Mouse (Mus musculus): ENCODE measurements around the gene Tmem8b. TPM values are rescaled to one million over a fixed set of nuclear protein-coding genes. Genes with fewer than 3 reads are reported as not detected.

Gene Tmem8b
- polyA plus RNA-seq, 1 experiment from 2014 or later, result 13.7 TPM

DNA sequence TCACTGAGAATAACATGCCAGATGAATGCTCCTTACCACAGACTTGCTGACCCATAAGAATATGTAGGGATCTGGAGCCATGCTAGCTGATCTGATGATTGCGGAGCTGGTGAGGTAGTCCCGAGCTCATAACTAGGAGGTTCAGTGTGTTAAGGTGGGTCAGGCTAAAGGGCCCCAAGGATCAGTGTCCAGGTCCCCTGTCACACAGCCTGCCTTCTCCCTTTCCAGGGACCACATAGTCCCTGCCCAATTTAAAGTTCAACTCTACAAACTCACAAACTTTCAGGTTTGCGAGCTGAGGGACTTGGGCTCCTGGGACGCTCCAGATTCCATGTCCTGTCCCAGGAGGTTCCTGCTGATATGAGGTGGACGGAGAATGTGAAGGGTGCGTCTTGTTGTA, 31.9 kb downstream of the Tmem8b start, which contains the start of gene Olfr70:
TSS of gene Olfr70 (minus strand) at position 101 of the 400 bp plus-strand sequence.
- no peak for ATAC-seq (ENCODE audit: low FRiP score)
- Histone ChIP-seq H3K27ac (no peak within 1 kb of the TSS), H3K27me3 (no peaks in the 10 kb centered on the region), H3K4me1 (no peaks in the 10 kb centered on the region), H3K9me3 (replicated peaks) (no peaks in the 10 kb centered on the region), H3K4me2 (replicated peaks) (no peak within 1 kb of the TSS), H3K36me3 (no peaks in the 10 kb centered on the region), H3K9ac (no peak within 1 kb of the TSS), H3K4me3 (no peak within 1 kb of the TSS)
- WGBS, result 94% methylated on average over 6 of the region's 6 CpGs

GRCm38 (mm10) chr4:43703439-43703838, 34.7 kb downstream of the Tmem8b start:
- 77% methylated on average over 6 of the region's 6 CpGs for WGBS
- no peak overlapping the region for H3K27ac ChIP-seq
- no peak overlapping the region for H3K9ac ChIP-seq
- no peaks in the 10 kb centered on the region for H3K36me3 ChIP-seq
- H3K4me3 ChIP-seq, result no peak overlapping the region
- ATAC-seq (ENCODE audit: low FRiP score), result no peak
- no peaks in the 10 kb centered on the region for H3K4me1 ChIP-seq
- H3K4me2 ChIP-seq (replicated peaks), result no peak overlapping the region
- no peaks in the 10 kb centered on the region for H3K27me3 ChIP-seq
- no peaks in the 10 kb centered on the region for H3K9me3 ChIP-seq (replicated peaks)

GRCm38 (mm10) chr4:43703851-43704250, 35.1 kb downstream of the Tmem8b start:
- H3K9ac ChIP-seq, result no peak overlapping the region
- no peaks in the 10 kb centered on the region for H3K27me3 ChIP-seq
- H3K4me1 ChIP-seq, result no peaks in the 10 kb centered on the region
- WGBS, result 81% methylated on average over 8 of the region's 8 CpGs
- no peak overlapping the region for H3K4me2 ChIP-seq (replicated peaks)
- H3K9me3 ChIP-seq (replicated peaks), result no peaks in the 10 kb centered on the region
- H3K4me3 ChIP-seq, result no peak overlapping the region
- H3K36me3 ChIP-seq, result no peaks in the 10 kb centered on the region
- H3K27ac ChIP-seq, result no peak overlapping the region
- no peak for ATAC-seq (ENCODE audit: low FRiP score)

DNA sequence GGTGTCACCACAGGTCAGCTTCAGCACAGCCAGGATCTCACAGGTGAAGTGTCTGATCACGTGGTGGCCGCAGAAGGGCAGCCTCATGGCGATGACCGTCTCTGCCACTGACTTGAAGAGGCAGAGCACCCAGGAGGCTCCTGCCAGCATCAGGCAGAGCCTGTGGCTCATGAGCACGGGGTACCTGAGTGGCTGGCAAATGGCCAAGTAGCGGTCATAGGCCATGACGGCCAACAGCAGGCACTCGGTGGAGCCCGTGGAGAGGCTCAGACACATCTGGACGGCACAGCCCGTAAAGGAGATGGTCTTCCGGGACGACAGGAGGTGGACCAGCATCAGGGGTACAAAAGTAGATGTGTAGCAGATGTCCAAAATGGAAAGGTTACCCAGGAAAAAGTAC, 37.2 kb downstream of the Tmem8b start:
- Histone ChIP-seq H3K9me3 (replicated peaks) (no peaks in the 10 kb centered on the region), H3K27me3 (no peaks in the 10 kb centered on the region), H3K9ac (no peak overlapping the region), H3K27ac (no peak overlapping the region), H3K4me1 (no peaks in the 10 kb centered on the region), H3K36me3 (no peaks in the 10 kb centered on the region), H3K4me3 (no peak overlapping the region), H3K4me2 (replicated peaks) (no peak overlapping the region)
- no peak for ATAC-seq (ENCODE audit: low FRiP score)
- WGBS, result 85% methylated on average over 13 of the region's 13 CpGs

GRCm38 (mm10) chr4:43709869-43710268, 41.1 kb downstream of the Tmem8b start, which contains the start of gene Olfr71:
Gene Olfr71 (minus strand): TSS chr4:43710255.
- 78% methylated on average over 6 of the region's 6 CpGs for WGBS
- Histone ChIP-seq H3K4me3 (no peak within 1 kb of the TSS), H3K4me1 (no peaks in the 10 kb centered on the region), H3K9ac (no peak within 1 kb of the TSS), H3K9me3 (replicated peaks) (no peaks in the 10 kb centered on the region), H3K4me2 (replicated peaks) (no peak within 1 kb of the TSS), H3K27me3 (no peaks in the 10 kb centered on the region), H3K36me3 (no peaks in the 10 kb centered on the region), H3K27ac (no peak within 1 kb of the TSS)
- no peak for ATAC-seq (ENCODE audit: low FRiP score)

- ATAC-seq (ENCODE audit: low FRiP score), result no peak
- WGBS, result 3% methylated on average over 2 of the region's 2 CpGs
These were observed 43.0 kb downstream of the Tmem8b start for GRCm38 (mm10) chr4:43711821-43712220.

GRCm38 (mm10) chr4:43713652-43714219, 45.0 kb downstream of the Tmem8b start:
- WGBS, result 41% methylated on average over 7 of the region's 7 CpGs
- Histone ChIP-seq H3K4me2 (replicated peaks) (no peak overlapping the region), H3K27ac (no peak overlapping the region), H3K9ac (no peak overlapping the region), H3K4me1 (no peaks in the 10 kb centered on the region), H3K4me3 (no peak overlapping the region), H3K27me3 (no peaks in the 10 kb centered on the region), H3K36me3 (no peaks in the 10 kb centered on the region), H3K9me3 (replicated peaks) (0 out of 2 replicates have a peak, but pooled peaks cover 4% of the 10 kb centered on the region)
- no peak for ATAC-seq (ENCODE audit: low FRiP score)

More at GRCm38 (mm10) chr4:43711821-43712220, 43.0 kb downstream of the Tmem8b start:
- H3K9me3 ChIP-seq (replicated peaks), result no peaks in the 10 kb centered on the region
- H3K27ac ChIP-seq, result no peak overlapping the region
- no peaks in the 10 kb centered on the region for H3K27me3 ChIP-seq
- no peak overlapping the region for H3K4me2 ChIP-seq (replicated peaks)
- H3K36me3 ChIP-seq, result no peaks in the 10 kb centered on the region
- no peaks in the 10 kb centered on the region for H3K4me1 ChIP-seq
- no peak overlapping the region for H3K9ac ChIP-seq
- no peak overlapping the region for H3K4me3 ChIP-seq

DNA sequence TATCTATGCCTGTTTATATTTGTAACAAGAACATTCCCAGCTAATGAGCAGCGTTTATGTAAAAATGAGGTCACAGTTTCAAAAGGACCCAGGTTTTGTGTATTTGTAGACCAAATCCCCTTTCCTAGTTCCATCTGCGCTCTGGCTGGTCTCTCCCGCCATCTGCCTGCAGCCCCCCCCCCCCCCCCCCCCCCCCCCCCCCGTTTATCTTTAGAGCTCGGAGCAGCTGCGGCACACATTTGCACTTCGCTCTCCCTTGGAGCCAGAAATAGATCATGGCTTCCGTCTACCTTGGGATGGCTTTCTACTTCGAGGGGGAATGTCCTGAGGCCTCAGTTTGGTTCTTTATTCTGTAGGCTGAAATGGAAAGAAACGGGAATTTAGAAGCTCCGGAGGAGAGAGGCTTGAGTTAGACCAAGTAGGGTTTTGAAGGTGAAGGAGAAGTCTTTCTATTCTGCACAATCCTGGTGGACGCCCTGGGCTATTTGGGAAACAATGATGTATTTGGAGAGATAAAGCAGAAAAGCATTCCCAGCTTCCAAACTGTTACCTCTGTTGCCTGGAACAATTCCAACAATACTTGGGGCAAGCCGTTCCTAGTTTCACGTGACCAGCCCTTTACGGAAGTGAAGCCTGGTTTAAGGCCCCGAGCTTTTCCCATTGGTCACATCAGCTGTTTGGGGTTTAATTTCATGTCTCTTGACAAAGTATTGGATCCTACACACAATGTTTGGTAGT, 51.9 kb downstream of the Tmem8b start:
- Histone ChIP-seq H3K4me3 (no peak overlapping the region), H3K36me3 (no peaks in the 10 kb centered on the region), H3K4me1 (0 out of 2 replicates have a peak, but pooled peaks cover 4% of the 10 kb centered on the region), H3K9me3 (replicated peaks) (0 out of 2 replicates have a peak, but pooled peaks cover 4% of the 10 kb centered on the region), H3K27ac (peak overlapping the region; percentile 13; the same call in 1 of the 2 replicates), H3K4me2 (replicated peaks) (no peak overlapping the region), H3K9ac (no peak overlapping the region), H3K27me3 (no peaks in the 10 kb centered on the region)
- 60% methylated on average over 14 of the region's 16 CpGs for WGBS
- no peak for ATAC-seq (ENCODE audit: low FRiP score)

DNA sequence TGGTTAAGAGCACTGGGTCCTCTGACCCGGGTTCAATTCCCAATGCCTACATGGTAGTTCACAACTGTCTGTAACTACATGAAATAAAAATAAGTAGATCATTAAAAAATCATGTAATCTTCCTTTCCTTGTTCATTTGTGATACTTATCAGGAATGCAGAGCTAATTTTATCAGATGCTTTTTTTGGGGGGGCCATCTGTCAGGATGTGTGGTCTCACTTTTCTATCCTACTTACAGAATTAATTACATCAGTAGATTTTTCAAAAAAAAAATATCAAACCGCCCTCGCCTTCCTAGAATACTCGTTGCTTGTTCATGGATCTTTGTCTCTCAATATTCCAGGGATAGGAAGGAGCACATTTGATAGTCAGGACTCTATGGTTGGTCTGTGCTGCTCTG, 53.4 kb downstream of the Tmem8b start:
- Histone ChIP-seq H3K27ac (no peak overlapping the region), H3K27me3 (no peaks in the 10 kb centered on the region), H3K9ac (no peak overlapping the region), H3K9me3 (replicated peaks) (0 out of 2 replicates have a peak, but pooled peaks cover 4% of the 10 kb centered on the region), H3K4me3 (no peak overlapping the region), H3K36me3 (no peaks in the 10 kb centered on the region), H3K4me1 (0 out of 2 replicates have a peak, but pooled peaks cover 4% of the 10 kb centered on the region), H3K4me2 (replicated peaks) (no peak overlapping the region)
- ATAC-seq (ENCODE audit: low FRiP score), result no peak
- WGBS, result 90% methylated on average over 4 of the region's 4 CpGs

DNA sequence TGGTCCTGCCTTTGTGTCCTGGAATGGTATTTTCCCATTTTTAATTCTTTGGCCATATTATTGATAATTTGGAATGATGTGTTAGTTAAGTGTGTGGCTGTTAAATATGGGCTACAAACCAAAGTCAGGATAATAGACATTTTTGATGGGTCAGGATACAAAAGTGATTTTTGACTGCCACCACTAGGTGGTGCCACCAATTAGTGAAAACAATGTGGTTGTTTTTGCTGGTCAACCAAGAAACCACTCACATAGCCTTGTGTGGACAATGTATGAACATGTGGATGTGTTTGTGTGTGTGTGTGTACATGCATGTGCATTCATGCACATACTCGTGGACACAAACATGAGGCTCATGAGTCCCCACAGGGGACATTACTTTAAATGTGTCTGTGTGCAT, 56.0 kb downstream of the Tmem8b start:
- no peaks in the 10 kb centered on the region for H3K27me3 ChIP-seq
- H3K36me3 ChIP-seq, result no peaks in the 10 kb centered on the region
- WGBS, result 35% methylated on average over 1 of the region's 1 CpGs
- no peaks in the 10 kb centered on the region for H3K9me3 ChIP-seq (replicated peaks)
- H3K9ac ChIP-seq, result no peak overlapping the region
- H3K27ac ChIP-seq, result no peak overlapping the region
- H3K4me3 ChIP-seq, result no peak overlapping the region
- H3K4me1 ChIP-seq, result 0 out of 2 replicates have a peak, but pooled peaks cover 4% of the 10 kb centered on the region
- no peak for ATAC-seq (ENCODE audit: low FRiP score)
- H3K4me2 ChIP-seq (replicated peaks), result no peak overlapping the region

DNA sequence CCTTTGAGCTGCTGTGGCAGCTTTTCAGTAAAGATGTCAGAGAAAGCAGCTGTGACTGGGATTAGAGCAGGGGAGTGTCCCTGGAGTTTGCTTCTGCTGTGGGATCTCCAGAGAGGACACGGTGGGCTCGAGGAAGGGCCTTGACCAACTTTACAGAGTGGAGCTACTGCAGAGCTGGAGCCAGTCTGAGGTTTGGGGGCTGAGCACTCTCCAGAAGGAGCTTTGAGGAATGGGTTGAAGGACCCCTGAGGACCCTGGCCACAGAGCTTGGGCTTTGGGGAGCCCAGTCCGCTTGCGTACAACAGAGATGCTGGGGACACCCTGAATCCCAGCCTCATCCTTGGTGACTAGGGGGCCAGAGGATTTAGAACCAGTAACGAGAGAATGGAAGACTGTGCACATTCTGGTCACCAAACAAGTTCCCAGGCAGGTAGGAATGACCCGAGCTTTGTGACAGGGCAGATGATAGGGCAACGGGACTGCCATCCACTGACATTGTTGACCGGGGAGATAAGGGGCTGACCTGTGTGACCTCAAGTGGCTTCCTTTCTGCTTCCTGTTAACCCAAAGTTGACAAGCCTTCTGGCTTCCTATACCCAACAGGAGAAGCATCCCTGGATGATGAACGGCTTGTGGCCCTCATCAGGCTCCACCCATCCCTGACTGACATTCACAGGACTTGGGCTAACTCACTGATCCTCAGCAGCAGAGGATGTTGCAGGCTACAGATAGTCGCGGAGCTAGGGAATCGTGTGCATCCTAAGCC, 57.6 kb downstream of the Tmem8b start:
- Histone ChIP-seq H3K27ac (no peak overlapping the region), H3K9me3 (replicated peaks) (no peaks in the 10 kb centered on the region), H3K27me3 (no peaks in the 10 kb centered on the region), H3K4me1 (no peaks in the 10 kb centered on the region), H3K9ac (no peak overlapping the region), H3K4me3 (no peak overlapping the region), H3K4me2 (replicated peaks) (no peak overlapping the region), H3K36me3 (no peaks in the 10 kb centered on the region)
- 77% methylated on average over 12 of the region's 12 CpGs for WGBS
- no peak for ATAC-seq (ENCODE audit: low FRiP score)

GRCm38 (mm10) chr4:43726995-43727394, 58.2 kb downstream of the Tmem8b start, which contains the start of gene Hrct1:
Gene Hrct1 (plus strand): TSS chr4:43727188.
- WGBS, result 64% methylated on average over 3 of the region's 3 CpGs

More at GRCm38 (mm10) chr4:43726995-43727394, 58.2 kb downstream of the Tmem8b start, which contains the start of gene Hrct1:
- H3K9ac ChIP-seq, result no peak within 1 kb of the TSS
- no peak within 1 kb of the TSS for H3K27ac ChIP-seq
- no peaks in the 10 kb centered on the region for H3K4me1 ChIP-seq
- H3K4me2 ChIP-seq (replicated peaks), result no peak within 1 kb of the TSS
- no peaks in the 10 kb centered on the region for H3K9me3 ChIP-seq (replicated peaks)
- no peaks in the 10 kb centered on the region for H3K36me3 ChIP-seq
- H3K4me3 ChIP-seq, result no peak within 1 kb of the TSS
- no peak for ATAC-seq (ENCODE audit: low FRiP score)
- H3K27me3 ChIP-seq, result no peaks in the 10 kb centered on the region
